Mouse (Mus musculus) CH12.LX (cell line): ENCODE data around the gene Lancl1.

Experiments
- BHLHE40 ChIP-seq: IDR thresholded peaks from 2 replicates; pipeline ENCODE4 v1.6.1; 2011; ENCODE audit warnings: mild to moderate bottlenecking, low read depth, low read length, improper control_type of control experiment
- CTCF ChIP-seq, 2 experiments: IDR thresholded peaks in 1 of 2; conservative IDR thresholded peaks in 1 of 2; 2 replicates each; pipeline ENCODE4 v1.5.1; 2011 to 2012; ENCODE audit warnings: low read depth in 2 of 2, low read length in 2 of 2, improper control_type of control experiment in 1 of 2, inconsistent platforms in 1 of 2, mild to moderate bottlenecking in 1 of 2, moderate library complexity in 1 of 2
- ELF1 ChIP-seq: IDR thresholded peaks from 2 replicates; pipeline ENCODE4 v1.6.1; 2014; ENCODE audit warnings: low read depth, mild to moderate bottlenecking, inconsistent platforms, low read length, improper control_type of control experiment
- HCFC1 ChIP-seq: IDR thresholded peaks from 2 replicates; pipeline ENCODE4 v1.6.1; 2012; ENCODE audit warnings: low read depth, mild to moderate bottlenecking, inconsistent platforms, low read length, improper control_type of control experiment
- KAT2A ChIP-seq: IDR thresholded peaks from 2 replicates; pipeline ENCODE4 v1.6.1; 2012; ENCODE audit warnings: low read length, improper control_type of control experiment, inconsistent platforms; ENCODE audit not compliant: insufficient replicate concordance
- MXI1 ChIP-seq: IDR thresholded peaks from 2 replicates; pipeline ENCODE4 v1.6.1; 2011; ENCODE audit warnings: mild to moderate bottlenecking, low read depth, low read length, improper control_type of control experiment
- POLR2A ChIP-seq: IDR thresholded peaks from 2 replicates; pipeline ENCODE4 v1.6.1; 2011; ENCODE audit warnings: low read depth, mild to moderate bottlenecking, improper control_type of control experiment, low read length

DNA sequence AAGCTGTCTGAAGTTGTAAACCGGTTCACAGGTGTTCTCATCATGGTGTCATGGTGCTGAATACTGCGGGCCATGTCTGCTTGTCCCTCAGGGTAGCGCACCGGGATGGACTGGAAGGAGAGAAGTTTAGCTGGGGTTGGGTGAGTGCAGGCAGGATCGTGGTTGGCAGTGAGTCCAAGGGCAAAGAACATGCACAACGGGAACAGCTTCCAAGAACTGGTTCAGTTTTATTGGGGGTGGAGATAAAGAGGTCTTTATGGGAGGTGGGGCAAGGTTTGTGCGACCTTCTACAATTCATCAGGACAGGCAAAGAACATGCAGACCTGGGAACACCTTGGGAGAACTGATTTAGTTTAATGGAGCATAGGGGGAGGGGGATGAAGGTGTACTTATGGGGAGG is 17.1 kb upstream of the Lancl1 start:
- TF ChIP-seq CTCF (conservative IDR thresholded peaks at IDR 0.05 in 1 of 2, IDR thresholded peaks at IDR 0.05 in 1 of 2; ENCODE audit: low read depth in 2 of 2, low read length in 2 of 2) (no peak), ELF1 (no peak), MXI1 (no peak), POLR2A (no peak), KAT2A (no peak), HCFC1 (no peak), BHLHE40 (no peak)
